Mouse (Mus musculus): ENCODE results near the gene C9.

- TF ChIP-seq ZC3H11A (IDR thresholded peaks at IDR 0.05; ENCODE audit: borderline replicate concordance, low read depth, low read length) (no peak), MAFK (IDR thresholded peaks at IDR 0.05; ENCODE audit: insufficient read depth, low read depth, low read length) (no peak), HCFC1 (IDR thresholded peaks at IDR 0.05; ENCODE audit: borderline replicate concordance, insufficient read depth, low read length) (no peak)
Measured at GRCm38 (mm10) chr15:6398211-6398610, 46.9 kb upstream of the C9 start.
